ENCODE assay signal across 21 mouse cellular contexts in the genomic region with DNA sequence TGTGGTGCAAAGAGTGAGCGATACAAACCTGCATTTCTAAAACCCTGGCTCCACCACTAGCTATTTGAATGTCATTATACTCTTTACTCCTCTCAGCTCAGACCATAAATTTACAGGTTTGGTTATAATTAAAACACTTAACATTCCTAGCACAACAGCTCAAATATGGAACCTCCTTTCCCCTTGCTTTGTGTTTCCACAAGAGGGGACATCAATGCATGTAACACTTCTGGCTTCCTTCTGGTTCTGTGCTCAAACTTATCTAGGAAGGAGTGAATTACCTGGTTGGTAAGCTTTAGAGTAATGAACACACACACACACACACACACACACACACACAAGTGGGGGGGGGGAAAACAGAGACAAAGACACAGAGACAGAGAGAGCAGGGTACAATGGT.
DNase-seq lines count a peak whose midpoint lies in the region; ATAC-seq lines count a peak whose summit lies in the region.
"Had no signal": no experiment of that assay in that cellular context is flagged by ENCODE, and none has a peak within 500 bp of the region (broad histone marks: within the 10 kb centered on the region; RNA-seq: fewer than 3 reads in every experiment).

No protein-coding gene starts in this region.

- no peak overlapping the region for H3K27ac ChIP-seq in liver, embryonic 11.5 days (ENCODE audit: low read depth, low read length)
- H3K27ac ChIP-seq in intestine, embryonic 15.5 days, result no peak overlapping the region
- H3K27ac ChIP-seq: embryonic facial prominence, embryonic 10.5 days; embryonic facial prominence, embryonic 12.5 days; forebrain, embryonic 13.5 days; forebrain, embryonic 15.5 days had no signal

- no peaks in the 10 kb centered on the region; the same call in 1 of the 2 replicates for H3K4me1 ChIP-seq in liver, embryonic 11.5 days (replicated peaks; ENCODE audit: control insufficient read depth, insufficient read depth, low read length)
- 0 out of 2 replicates have a peak, but pooled peaks cover 4% of the 10 kb centered on the region for H3K4me1 ChIP-seq in intestine, embryonic 15.5 days (replicated peaks)
- H3K4me1 ChIP-seq: forebrain, embryonic 15.5 days had no signal

- 98% methylated on average over 1 of the region's 1 CpGs for WGBS in liver, embryonic 11.5 days
- WGBS in intestine, embryonic 15.5 days, result 98% methylated on average over 1 of the region's 1 CpGs

- H3K4me2 ChIP-seq in liver, embryonic 11.5 days, result no peak overlapping the region
- no peak overlapping the region for H3K4me2 ChIP-seq in intestine, embryonic 15.5 days (replicated peaks)
- H3K4me2 ChIP-seq: embryonic facial prominence, embryonic 12.5 days; forebrain, embryonic 13.5 days; forebrain, embryonic 15.5 days had no signal

- H3K4me3 ChIP-seq in liver, embryonic 11.5 days (ENCODE audit: low read depth, low read length), result no peak overlapping the region
- no peak overlapping the region for H3K4me3 ChIP-seq in intestine, embryonic 15.5 days (replicated peaks)
- H3K4me3 ChIP-seq: embryonic facial prominence, embryonic 10.5 days; embryonic facial prominence, embryonic 12.5 days; forebrain, embryonic 13.5 days; forebrain, embryonic 15.5 days had no signal

- H3K27me3 ChIP-seq in liver, embryonic 11.5 days (replicated peaks; ENCODE audit: control insufficient read depth, insufficient read depth, low read length), result no peaks in the 10 kb centered on the region
- H3K27me3 ChIP-seq in intestine, embryonic 15.5 days (replicated peaks), result no peaks in the 10 kb centered on the region
- H3K27me3 ChIP-seq: embryonic facial prominence, embryonic 12.5 days; forebrain, embryonic 13.5 days; forebrain, embryonic 15.5 days had no signal

- no peaks in the 10 kb centered on the region for H3K9me3 ChIP-seq in liver, embryonic 11.5 days (ENCODE audit: control insufficient read depth, low read length)
- H3K9me3 ChIP-seq in intestine, embryonic 15.5 days, result no peaks in the 10 kb centered on the region
- H3K9me3 ChIP-seq: embryonic facial prominence, embryonic 10.5 days; embryonic facial prominence, embryonic 12.5 days; forebrain, embryonic 13.5 days; forebrain, embryonic 15.5 days had no signal

- ATAC-seq in liver, embryonic 11.5 days (replicated peaks; ENCODE audit: low FRiP score), result no peak
- no peak for ATAC-seq in intestine, embryonic 15.5 days
- ATAC-seq: CD4-positive, CD25-positive, alpha-beta regulatory T cell, adult 4 months; forebrain, embryonic 13.5 days; forebrain, embryonic 15.5 days; forebrain, postnatal 0 days had no signal

- H3K9ac ChIP-seq in liver, embryonic 11.5 days (ENCODE audit: low read depth, low read length), result no peak overlapping the region
- no peak overlapping the region for H3K9ac ChIP-seq in intestine, embryonic 15.5 days
- H3K9ac ChIP-seq: embryonic facial prominence, embryonic 12.5 days; forebrain, embryonic 13.5 days; forebrain, embryonic 15.5 days; forebrain, postnatal 0 days had no signal

- peak; percentile 19 for DNase-seq in heart, adult 11 months
- no peak for DNase-seq in heart, adult 9 months (ENCODE audit: low spot score in 2 of 2)
- DNase-seq in MEL-GATA-1-ER (ENCODE audit: extremely low read depth, low read depth), result peak; percentile 37
- DNase-seq in ZHBTc4 (ENCODE audit: low read depth, low spot score), result peak; percentile 59
- no peak for DNase-seq in liver, embryonic 11.5 days (ENCODE audit: low spot score)
- DNase-seq: adrenal gland, adult 8-10 months; adrenal gland, postnatal 14 days; adrenal gland, postnatal 36 days; B cell, adult 2 months; cerebellum, adult 11-12 months; cerebellum, adult 2 months; cerebellum, adult 9-10 months; cerebellum, postnatal 10 days; cerebellum, postnatal 25 days; forebrain, postnatal 0 days had no signal

- H3K36me3 ChIP-seq in liver, embryonic 11.5 days (ENCODE audit: control insufficient read depth, insufficient read depth, low read length), result no peaks in the 10 kb centered on the region
- H3K36me3 ChIP-seq in intestine, embryonic 15.5 days, result no peaks in the 10 kb centered on the region
- H3K36me3 ChIP-seq: embryonic facial prominence, embryonic 10.5 days; embryonic facial prominence, embryonic 12.5 days; forebrain, embryonic 15.5 days had no signal

Comparison
In these comparisons a context has a peak if more than half of its experiments do, and no peak if none do; other contexts are left out.
1. DNase-seq: peak in heart, adult 11 months (single experiment), MEL-GATA-1-ER (single experiment) and ZHBTc4 (single experiment); none in heart, adult 9 months (0 of 2) and liver, embryonic 11.5 days (single experiment).